Mouse (Mus musculus): Measurements from ENCODE around the gene Olfr750.

DNA sequence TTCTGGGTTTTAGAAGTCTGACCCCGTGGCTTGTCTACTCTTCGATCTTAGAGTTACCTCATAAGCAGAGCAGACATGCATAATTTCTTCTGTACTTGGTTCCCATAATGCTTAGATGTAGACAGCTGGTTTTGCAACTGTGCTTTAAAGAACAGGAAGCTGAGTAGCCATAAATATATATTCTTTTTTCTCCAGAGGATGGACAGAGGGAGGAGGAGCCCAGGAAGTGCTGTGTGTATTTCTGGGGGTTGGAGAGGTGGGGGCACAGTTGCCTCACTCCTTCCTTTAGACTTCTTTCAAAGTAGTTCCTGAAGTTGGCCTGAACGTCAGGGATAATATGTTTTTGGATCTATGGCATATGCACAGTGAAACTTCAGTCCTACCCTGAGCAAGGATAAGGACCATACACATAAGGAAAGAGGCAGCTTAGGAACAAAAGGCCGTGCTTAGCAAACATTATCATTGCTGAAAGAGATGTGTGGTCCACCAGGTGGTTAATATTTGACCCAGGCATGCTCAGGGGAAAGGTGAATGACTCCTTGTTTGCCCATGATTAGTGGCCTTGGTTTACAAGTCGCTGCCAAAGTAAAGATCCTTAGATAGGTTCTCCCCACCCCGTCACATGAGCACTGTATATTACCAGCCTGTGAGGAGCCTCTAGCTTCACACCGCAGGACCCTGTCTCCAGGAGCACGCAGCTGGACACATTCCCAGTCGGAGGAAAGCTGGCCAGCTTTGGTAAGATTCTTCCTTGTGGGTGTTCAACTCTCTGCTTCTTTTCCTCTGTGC is 21.7 kb upstream of the Olfr750 start:
- no peak for TF ChIP-seq CTCF (IDR thresholded peaks at IDR 0.05; ENCODE audit: low read depth, low read length)
- TF ChIP-seq POLR2A (IDR thresholded peaks at IDR 0.05; ENCODE audit: insufficient read depth, low read length) = no peak
- TF ChIP-seq EP300 (IDR thresholded peaks at IDR 0.05; ENCODE audit: insufficient read depth, low read depth, low read length) = no peak

Data from ES-Bruce4 (cell line).